Mouse (Mus musculus): ENCODE data around the gene Creld2.
"Not testable (repeated sequence)": the region's sequence is repeated elsewhere in the genome, so short reads cannot be mapped to it uniquely, and the experiment has no call there.

The Creld2 gene

GRCm38 (mm10) chr15:88819026-88819905 is at the start of gene Creld2, which contains the start of gene Alg12:
TSS of gene Creld2 (plus strand) at chr15:88819646.
TSS of gene Alg12 (minus strand) at chr15:88819318.
- DNase-seq (ENCODE audit: extremely low spot score, low spot score): peak; percentile 99

- not testable (repeated sequence) for DNase-seq (ENCODE audit: extremely low spot score, low spot score)
Measured at GRCm38 (mm10) chr15:88774630-88775029, 44.8 kb upstream of the Creld2 start.

- DNase-seq (ENCODE audit: extremely low spot score, low spot score): no peak
Measured at GRCm38 (mm10) chr15:88792140-88792850, 27.2 kb upstream of the Creld2 start.

- DNase-seq (ENCODE audit: extremely low spot score, low spot score): not testable (repeated sequence)
Measured at GRCm38 (mm10) chr15:88794729-88795128, 24.7 kb upstream of the Creld2 start.

GRCm38 (mm10) chr15:88799950-88800371 is 19.5 kb upstream of the Creld2 start:
- no peak for DNase-seq (ENCODE audit: extremely low spot score, low spot score)

- no peak for DNase-seq (ENCODE audit: extremely low spot score, low spot score)
Measured at GRCm38 (mm10) chr15:88800921-88801354, 18.5 kb upstream of the Creld2 start.

GRCm38 (mm10) chr15:88801903-88802302 is 17.5 kb upstream of the Creld2 start:
- no peak for DNase-seq (ENCODE audit: extremely low spot score, low spot score)

- no peak for DNase-seq (ENCODE audit: extremely low spot score, low spot score)
Measured at GRCm38 (mm10) chr15:88802348-88802747, 17.1 kb upstream of the Creld2 start.

GRCm38 (mm10) chr15:88808121-88808520 is 11.3 kb upstream of the Creld2 start:
- no peak for DNase-seq (ENCODE audit: extremely low spot score, low spot score)

GRCm38 (mm10) chr15:88810369-88810768 is 9.1 kb upstream of the Creld2 start:
- DNase-seq (ENCODE audit: extremely low spot score, low spot score): no peak

- no peak for DNase-seq (ENCODE audit: extremely low spot score, low spot score)
Measured at GRCm38 (mm10) chr15:88813262-88813661, 6.2 kb upstream of the Creld2 start.

- not testable (repeated sequence) for DNase-seq (ENCODE audit: extremely low spot score, low spot score)
Measured at GRCm38 (mm10) chr15:88813873-88814272, 5.6 kb upstream of the Creld2 start.

GRCm38 (mm10) chr15:88814411-88815047 is 4.9 kb upstream of the Creld2 start:
- DNase-seq (ENCODE audit: extremely low spot score, low spot score): no peak

GRCm38 (mm10) chr15:88815196-88815700 is 4.2 kb upstream of the Creld2 start:
- no peak for DNase-seq (ENCODE audit: extremely low spot score, low spot score)

GRCm38 (mm10) chr15:88819906-88820303 is 459 bp downstream of the Creld2 start:
- no peak for DNase-seq (ENCODE audit: extremely low spot score, low spot score)

- no peak for DNase-seq (ENCODE audit: extremely low spot score, low spot score)
Measured at GRCm38 (mm10) chr15:88821403-88821802, 2.0 kb downstream of the Creld2 start.

GRCm38 (mm10) chr15:88822513-88822912 is 3.1 kb downstream of the Creld2 start:
- DNase-seq (ENCODE audit: extremely low spot score, low spot score): no peak

GRCm38 (mm10) chr15:88823376-88823775 is 3.9 kb downstream of the Creld2 start:
- no peak for DNase-seq (ENCODE audit: extremely low spot score, low spot score)

GRCm38 (mm10) chr15:88827466-88827865 is 8.0 kb downstream of the Creld2 start:
- no peak for DNase-seq (ENCODE audit: extremely low spot score, low spot score)

GRCm38 (mm10) chr15:88827991-88828799 is 8.7 kb downstream of the Creld2 start:
- peak; percentile 65 for DNase-seq (ENCODE audit: extremely low spot score, low spot score)

All from neural tube, embryonic 10.5 days (tissue).